In genomic region chr4:106676749-106677148, GRCm38 (mm10) we compare ENCODE assay signal across 29 mouse cellular contexts. TPM values are rescaled to one million over a fixed set of nuclear protein-coding genes. Genes with fewer than 3 reads are reported as not detected.
"Had no signal": no experiment of that assay in that cellular context is flagged by ENCODE, and none has a peak within 500 bp of the region (broad histone marks: within the 10 kb centered on the region; RNA-seq: fewer than 3 reads in every experiment).

No protein-coding gene starts in this region.

- H3K27ac ChIP-seq: intestine, embryonic 15.5 days; kidney, postnatal 0 days; layer of hippocampus, adult 2 months; limb, embryonic 10.5 days; limb, embryonic 13.5 days; liver, embryonic 14.5 days; midbrain, embryonic 10.5 days; midbrain, embryonic 13.5 days; neural tube, embryonic 13.5 days; stomach, embryonic 15.5 days had no signal

- ATAC-seq: hindbrain, embryonic 16.5 days; intestine, embryonic 15.5 days; liver, postnatal 0 days; lung, postnatal 0 days; midbrain, embryonic 13.5 days; midbrain, embryonic 16.5 days had no signal

- H3K4me1 ChIP-seq: intestine, embryonic 15.5 days had no signal

- H3K9ac ChIP-seq: intestine, embryonic 15.5 days; limb, embryonic 13.5 days; liver, embryonic 14.5 days; liver, postnatal 0 days; lung, embryonic 14.5 days; midbrain, embryonic 13.5 days; neural tube, embryonic 13.5 days; stomach, embryonic 15.5 days had no signal

- H3K9me3 ChIP-seq: intestine, embryonic 15.5 days; limb, embryonic 10.5 days; limb, embryonic 13.5 days; megakaryocyte, embryonic 14.5 days; midbrain, embryonic 10.5 days; midbrain, embryonic 13.5 days; neural tube, embryonic 13.5 days; stomach, embryonic 15.5 days had no signal

- H3K27me3 ChIP-seq: intestine, embryonic 15.5 days; limb, embryonic 13.5 days; megakaryocyte, embryonic 14.5 days; midbrain, embryonic 13.5 days; neural tube, embryonic 13.5 days; stomach, embryonic 15.5 days had no signal

- H3K4me2 ChIP-seq: intestine, embryonic 15.5 days; limb, embryonic 13.5 days; liver, embryonic 11.5 days; lung, embryonic 14.5 days; midbrain, embryonic 13.5 days; neural tube, embryonic 13.5 days; stomach, embryonic 15.5 days had no signal

- DNase-seq: layer of hippocampus, adult 9-11 months; liver, postnatal 0 days; lung, embryonic 14.5 days; retina, postnatal 1 day; right cerebral cortex, postnatal 25 days; spleen, adult 18-20 months; thymus, postnatal 25 days had no signal

- H3K4me3 ChIP-seq: intestine, embryonic 15.5 days; layer of hippocampus, adult 2 months; limb, embryonic 10.5 days; megakaryocyte, embryonic 14.5 days; midbrain, embryonic 13.5 days; myocyte; neural tube, embryonic 13.5 days had no signal

RNA-seq across cellular contexts. Expression of gene Mroh7, which starts 54.0 kb away (rescaled TPM):
- total RNA-seq: monocyte, adult 5-6 weeks; neutrophil, adult 5-6 weeks had no signal
- polyA plus RNA-seq: myocyte; thymus, postnatal 0 days had no signal

RNA-seq across cellular contexts. Expression of gene Ttc22, which starts 54.5 kb away (rescaled TPM):
- total RNA-seq: monocyte, adult 5-6 weeks; neutrophil, adult 5-6 weeks had no signal
- polyA plus RNA-seq: liver, postnatal 0 days; midbrain, embryonic 10.5 days had no signal

RNA-seq across cellular contexts. Expression of gene Fam151a, which starts 56.9 kb away (rescaled TPM):
- total RNA-seq: layer of hippocampus, adult 2 months; layer of hippocampus, postnatal 25 days; left cerebral cortex, adult 18-20 months; left cerebral cortex, postnatal 25 days; monocyte, adult 5-6 weeks; neutrophil, adult 5-6 weeks had no signal
- polyA plus RNA-seq: hindbrain, embryonic 16.5 days; midbrain, embryonic 10.5 days; midbrain, embryonic 13.5 days; midbrain, embryonic 16.5 days; myocyte; neural tube, embryonic 13.5 days had no signal
